Mouse (Mus musculus) heart, adult 2 months (tissue): ENCODE results near the gene Trmt61a.
A peak's percentile ranks its signal among the peaks of the same experiment; 100 is the strongest.

Source experiments
- CTCF ChIP-seq: fragments of 200-600 bp; IDR thresholded peaks from 2 replicates; pipeline ENCODE4 v1.8.1; 2022; ENCODE audit warnings: antibody characterized with exemption, mild to moderate bottlenecking, moderate library complexity
- EP300 ChIP-seq: fragments of 200-500 bp; IDR thresholded peaks from 2 replicates; pipeline ENCODE4 v1.6.1; 2011; ENCODE audit warnings: low read depth, low read length, control low read depth; ENCODE audit not compliant: insufficient read depth
- POLR2A ChIP-seq: fragments of 200-500 bp; IDR thresholded peaks from 2 replicates; pipeline ENCODE4 v1.6.1; 2011; ENCODE audit warnings: mild to moderate bottlenecking, low read depth, low read length, control low read depth; ENCODE audit not compliant: insufficient read depth

GRCm38 (mm10) chr12:111731822-111732807 lies 54.2 kb downstream of the Trmt61a start:
- TF ChIP-seq CTCF: peak; percentile 18
- TF ChIP-seq EP300: peak; percentile 98
- TF ChIP-seq POLR2A: 0 out of 2 replicates have a peak, but pooled peaks have one; percentile 27
